Mouse (Mus musculus): ENCODE measurements at regions not wholly inside any gene's neighbourhood (a gene's known extent, or its start where the extent isn't known, plus 50 kb on each side); places are given as distances from the start of the nearest gene placed in this dataset.

GRCm38 (mm10) chr4:131585946-131586345 is 252.1 kb downstream of the Ptpru start:
- Histone ChIP-seq H3K9me3 (no peaks in the 10 kb centered on the region), H3K27ac (replicated peaks) (no peak overlapping the region), H3K9ac (no peak overlapping the region), H3K36me3 (no peaks in the 10 kb centered on the region), H3K27me3 (no peaks in the 10 kb centered on the region), H3K4me1 (replicated peaks) (peaks cover 10% of the 10 kb centered on the region), H3K4me3 (no peak overlapping the region), H3K4me2 (no peak overlapping the region)
- 76% methylated on average over 3 of the region's 3 CpGs for WGBS
- no peak for ATAC-seq (ENCODE audit: low read depth)

GRCm38 (mm10) chr4:131587536-131587935 is 250.6 kb downstream of the Ptpru start:
- H3K4me2 ChIP-seq = no peak overlapping the region
- H3K27me3 ChIP-seq = no peaks in the 10 kb centered on the region
- no peak overlapping the region for H3K4me3 ChIP-seq
- no peaks in the 10 kb centered on the region for H3K36me3 ChIP-seq
- 68% methylated on average over 7 of the region's 7 CpGs for WGBS
- no peak for ATAC-seq (ENCODE audit: low read depth)
- no peaks in the 10 kb centered on the region for H3K9me3 ChIP-seq
- H3K9ac ChIP-seq = no peak overlapping the region
- no peak overlapping the region for H3K27ac ChIP-seq (replicated peaks)
- peaks cover 10% of the 10 kb centered on the region for H3K4me1 ChIP-seq (replicated peaks)

GRCm38 (mm10) chr4:131590136-131590535 is 248.0 kb downstream of the Ptpru start:
- no peaks in the 10 kb centered on the region for H3K36me3 ChIP-seq
- H3K9me3 ChIP-seq = no peaks in the 10 kb centered on the region
- H3K27me3 ChIP-seq = no peaks in the 10 kb centered on the region
- H3K4me3 ChIP-seq = no peak overlapping the region
- 71% methylated on average over 4 of the region's 4 CpGs for WGBS
- no peak overlapping the region for H3K27ac ChIP-seq (replicated peaks)
- peaks cover under 1% of the 10 kb centered on the region; the same call in 1 of the 2 replicates for H3K4me1 ChIP-seq (replicated peaks)
- ATAC-seq (ENCODE audit: low read depth) = no peak
- no peak overlapping the region for H3K9ac ChIP-seq
- H3K4me2 ChIP-seq = no peak overlapping the region

GRCm38 (mm10) chr4:131591456-131591855 is 246.6 kb downstream of the Ptpru start:
- Histone ChIP-seq H3K4me3 (no peak overlapping the region), H3K4me2 (no peak overlapping the region), H3K9me3 (no peaks in the 10 kb centered on the region), H3K27me3 (no peaks in the 10 kb centered on the region), H3K36me3 (no peaks in the 10 kb centered on the region), H3K4me1 (replicated peaks) (no peaks in the 10 kb centered on the region), H3K27ac (replicated peaks) (no peak overlapping the region), H3K9ac (no peak overlapping the region)
- no peak for ATAC-seq (ENCODE audit: low read depth)
- WGBS = 88% methylated on average over 5 of the region's 5 CpGs

GRCm38 (mm10) chr4:131597996-131598395 is 240.1 kb downstream of the Ptpru start:
- Histone ChIP-seq H3K4me2 (no peak overlapping the region), H3K4me3 (no peak overlapping the region), H3K9me3 (no peaks in the 10 kb centered on the region)

GRCm38 (mm10) chr4:131614434-131614833 is 223.7 kb downstream of the Ptpru start:
- Histone ChIP-seq H3K9me3 (no peaks in the 10 kb centered on the region), H3K4me3 (no peak overlapping the region), H3K36me3 (no peaks in the 10 kb centered on the region), H3K9ac (no peak overlapping the region), H3K4me1 (replicated peaks) (no peaks in the 10 kb centered on the region), H3K4me2 (no peak overlapping the region), H3K27ac (replicated peaks) (no peak overlapping the region), H3K27me3 (no peaks in the 10 kb centered on the region)
- ATAC-seq (ENCODE audit: low read depth) = no peak
- WGBS = 83% methylated on average over 8 of the region's 8 CpGs

More at GRCm38 (mm10) chr4:131597996-131598395, 240.1 kb downstream of the Ptpru start:
- Histone ChIP-seq H3K36me3 (no peaks in the 10 kb centered on the region), H3K27ac (replicated peaks) (no peak overlapping the region), H3K9ac (no peak overlapping the region), H3K27me3 (no peaks in the 10 kb centered on the region), H3K4me1 (replicated peaks) (no peaks in the 10 kb centered on the region; the same call in 1 of the 2 replicates)
- WGBS = 91% methylated on average over 10 of the region's 10 CpGs
- no peak for ATAC-seq (ENCODE audit: low read depth)

- Histone ChIP-seq H3K36me3 (no peaks in the 10 kb centered on the region), H3K27ac (replicated peaks) (no peak overlapping the region), H3K27me3 (no peaks in the 10 kb centered on the region), H3K9ac (no peak overlapping the region), H3K9me3 (no peaks in the 10 kb centered on the region), H3K4me3 (no peak overlapping the region), H3K4me2 (no peak overlapping the region), H3K4me1 (replicated peaks) (no peaks in the 10 kb centered on the region)
- WGBS = 67% methylated on average over 12 of the region's 12 CpGs
- no peak for ATAC-seq (ENCODE audit: low read depth)
Measured at GRCm38 (mm10) chr4:131615587-131615986, 222.5 kb downstream of the Ptpru start.

GRCm38 (mm10) chr4:131638105-131638504 is 200.0 kb downstream of the Ptpru start:
- no peaks in the 10 kb centered on the region for H3K36me3 ChIP-seq
- H3K9ac ChIP-seq = no peak overlapping the region
- no peaks in the 10 kb centered on the region for H3K9me3 ChIP-seq
- H3K4me3 ChIP-seq = no peak overlapping the region
- H3K4me1 ChIP-seq (replicated peaks) = peaks cover 13% of the 10 kb centered on the region
- no peak overlapping the region for H3K27ac ChIP-seq (replicated peaks)
- H3K27me3 ChIP-seq = no peaks in the 10 kb centered on the region
- 86% methylated on average over 5 of the region's 5 CpGs for WGBS
- no peak for ATAC-seq (ENCODE audit: low read depth)
- H3K4me2 ChIP-seq = no peak overlapping the region

GRCm38 (mm10) chr4:131656034-131656433 is 182.1 kb downstream of the Ptpru start:
- Histone ChIP-seq H3K27me3 (no peaks in the 10 kb centered on the region), H3K4me3 (no peak overlapping the region), H3K4me1 (replicated peaks) (peaks cover 23% of the 10 kb centered on the region), H3K4me2 (no peak overlapping the region), H3K9me3 (no peaks in the 10 kb centered on the region), H3K27ac (replicated peaks) (peak overlapping the region; percentile 57), H3K9ac (no peak overlapping the region), H3K36me3 (no peaks in the 10 kb centered on the region)
- 26% methylated on average over 8 of the region's 8 CpGs for WGBS
- ATAC-seq (ENCODE audit: low read depth) = peak; percentile 41; the same call in 1 of the 2 replicates

GRCm38 (mm10) chr4:131657922-131658321 is 180.2 kb downstream of the Ptpru start:
- no peak overlapping the region for H3K9ac ChIP-seq
- H3K4me1 ChIP-seq (replicated peaks) = peaks cover 23% of the 10 kb centered on the region
- no peaks in the 10 kb centered on the region for H3K36me3 ChIP-seq
- no peak overlapping the region for H3K4me2 ChIP-seq
- ATAC-seq (ENCODE audit: low read depth) = no peak
- no peak overlapping the region for H3K27ac ChIP-seq (replicated peaks)
- H3K4me3 ChIP-seq = no peak overlapping the region
- H3K27me3 ChIP-seq = no peaks in the 10 kb centered on the region
- H3K9me3 ChIP-seq = no peaks in the 10 kb centered on the region
- WGBS = 19% methylated on average over 10 of the region's 10 CpGs

- 91% methylated on average over 2 of the region's 2 CpGs for WGBS
- no peaks in the 10 kb centered on the region for H3K36me3 ChIP-seq
- H3K9me3 ChIP-seq = no peaks in the 10 kb centered on the region
- H3K9ac ChIP-seq = no peak overlapping the region
- H3K27ac ChIP-seq (replicated peaks) = no peak overlapping the region
- peaks cover 15% of the 10 kb centered on the region for H3K4me1 ChIP-seq (replicated peaks)
- H3K4me3 ChIP-seq = no peak overlapping the region
- no peak overlapping the region for H3K4me2 ChIP-seq
- ATAC-seq (ENCODE audit: low read depth) = no peak
- no peaks in the 10 kb centered on the region for H3K27me3 ChIP-seq
Measured at GRCm38 (mm10) chr4:131660931-131661330, 177.2 kb downstream of the Ptpru start.

- H3K27me3 ChIP-seq = no peaks in the 10 kb centered on the region
- no peak overlapping the region for H3K4me2 ChIP-seq
- WGBS = 61% methylated on average over 11 of the region's 11 CpGs
- H3K27ac ChIP-seq (replicated peaks) = no peak overlapping the region
- no peaks in the 10 kb centered on the region for H3K36me3 ChIP-seq
- no peaks in the 10 kb centered on the region for H3K9me3 ChIP-seq
- ATAC-seq (ENCODE audit: low read depth) = no peak
- no peak overlapping the region for H3K4me3 ChIP-seq
- no peak overlapping the region for H3K9ac ChIP-seq
- no peaks in the 10 kb centered on the region for H3K4me1 ChIP-seq (replicated peaks)
Measured at GRCm38 (mm10) chr4:131671784-131672515, 166.1 kb downstream of the Ptpru start.

GRCm38 (mm10) chr4:131677966-131678365 is 160.1 kb downstream of the Ptpru start:
- Histone ChIP-seq H3K36me3 (no peaks in the 10 kb centered on the region), H3K27me3 (no peaks in the 10 kb centered on the region), H3K27ac (replicated peaks) (no peak overlapping the region), H3K4me2 (no peak overlapping the region), H3K4me1 (replicated peaks) (no peaks in the 10 kb centered on the region), H3K4me3 (no peak overlapping the region), H3K9me3 (no peaks in the 10 kb centered on the region), H3K9ac (no peak overlapping the region)
- no peak for ATAC-seq (ENCODE audit: low read depth)
- WGBS = 87% methylated on average over 7 of the region's 7 CpGs

Data from neural tube, embryonic 13.5 days (tissue).